Mouse (Mus musculus): ENCODE results near the gene Xlr5c. TPM values are rescaled to one million over a fixed set of nuclear protein-coding genes. Genes with fewer than 3 reads are reported as not detected.
"Not testable (repeated sequence)": the region's sequence is repeated elsewhere in the genome, so short reads cannot be mapped to it uniquely, and the experiment has no call there.

Gene Xlr5c
- not detected in 2 replicates for polyA plus RNA-seq (2015; fragmentation: Nextera tagmentation; extraction: Ambion mirVana)

GRCm38 (mm10) chrX:73292876-73293275 lies at the start of gene Xlr5c, which contains the start of gene Xlr5a:
Gene Xlr5c, minus strand, starts transcription at chrX:73292976.
Gene Xlr5a, minus strand, starts transcription at chrX:73292976.
- not testable (repeated sequence) for H3K9ac ChIP-seq; H3K36me3 ChIP-seq (replicated peaks); H3K27me3 ChIP-seq; H3K4me1 ChIP-seq (replicated peaks); H3K27ac ChIP-seq (replicated peaks); H3K9me3 ChIP-seq (replicated peaks); H3K4me3 ChIP-seq (replicated peaks); ATAC-seq (ENCODE audit: insufficient read depth); H3K4me2 ChIP-seq
- WGBS (ENCODE audit: insufficient replicate concordance): 84% methylated on average over 15 of the region's 17 CpGs

DNA sequence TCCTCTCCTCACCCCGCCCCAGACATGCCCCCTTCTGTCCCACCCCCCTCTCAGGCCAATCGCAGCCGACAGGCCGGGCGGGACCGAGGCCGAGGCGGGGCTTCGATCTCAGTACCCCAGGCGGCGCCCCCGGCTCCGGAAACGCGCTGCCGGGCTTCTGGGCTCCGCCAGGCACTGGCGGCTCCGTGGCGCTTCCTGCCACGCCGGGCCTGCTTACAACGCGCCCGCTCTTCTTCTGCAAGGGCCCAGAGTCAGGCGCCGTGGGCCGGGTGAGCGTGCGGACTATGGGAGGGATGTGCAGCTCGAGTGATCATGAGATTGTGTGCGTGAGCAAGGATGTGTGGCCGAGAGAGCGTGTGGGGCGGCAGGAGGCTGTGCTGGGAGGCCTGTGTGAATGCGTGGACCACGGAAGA lies 49.7 kb upstream of the Xlr5c start, which contains the start of gene Zfp275:
Zfp275 (plus strand) TSS at position 139 of the 413 bp plus-strand sequence.
- 14% methylated on average over 37 of the region's 37 CpGs for WGBS (ENCODE audit: insufficient replicate concordance)
- no peak within 1 kb of the TSS for H3K27ac ChIP-seq (replicated peaks)
- peak; percentile 89 for ATAC-seq (ENCODE audit: insufficient read depth)

GRCm38 (mm10) chrX:73342068-73342467 lies 49.3 kb upstream of the Xlr5c start:
- Histone ChIP-seq H3K9me3 (replicated peaks) (no peaks in the 10 kb centered on the region), H3K4me2 (peak overlapping the region; percentile 68), H3K4me3 (replicated peaks) (no peak overlapping the region), H3K36me3 (replicated peaks) (no peaks in the 10 kb centered on the region), H3K4me1 (replicated peaks) (peaks cover 14% of the 10 kb centered on the region), H3K9ac (no peak overlapping the region), H3K27ac (replicated peaks) (no peak overlapping the region), H3K27me3 (no peaks in the 10 kb centered on the region)
- WGBS (ENCODE audit: insufficient replicate concordance): 35% methylated on average over 3 of the region's 3 CpGs
- ATAC-seq (ENCODE audit: insufficient read depth): no peak

More for the DNA sequence above, 49.7 kb upstream of the Xlr5c start, which contains the start of gene Zfp275:
- H3K4me3 ChIP-seq (replicated peaks): peak within 1 kb of the TSS; percentile 61
- peak within 1 kb of the TSS; percentile 68 for H3K4me2 ChIP-seq
- peaks cover 14% of the 10 kb centered on the region for H3K4me1 ChIP-seq (replicated peaks)
- H3K9me3 ChIP-seq (replicated peaks): no peaks in the 10 kb centered on the region
- no peaks in the 10 kb centered on the region for H3K27me3 ChIP-seq
- H3K36me3 ChIP-seq (replicated peaks): no peaks in the 10 kb centered on the region
- peak within 1 kb of the TSS; percentile 54 for H3K9ac ChIP-seq

GRCm38 (mm10) chrX:73341473-73341872 lies 48.7 kb upstream of the Xlr5c start:
- Histone ChIP-seq H3K4me2 (no peak overlapping the region), H3K27ac (replicated peaks) (no peak overlapping the region), H3K27me3 (peaks cover 4% of the 10 kb centered on the region; the same call in 1 of the 2 replicates)

DNA sequence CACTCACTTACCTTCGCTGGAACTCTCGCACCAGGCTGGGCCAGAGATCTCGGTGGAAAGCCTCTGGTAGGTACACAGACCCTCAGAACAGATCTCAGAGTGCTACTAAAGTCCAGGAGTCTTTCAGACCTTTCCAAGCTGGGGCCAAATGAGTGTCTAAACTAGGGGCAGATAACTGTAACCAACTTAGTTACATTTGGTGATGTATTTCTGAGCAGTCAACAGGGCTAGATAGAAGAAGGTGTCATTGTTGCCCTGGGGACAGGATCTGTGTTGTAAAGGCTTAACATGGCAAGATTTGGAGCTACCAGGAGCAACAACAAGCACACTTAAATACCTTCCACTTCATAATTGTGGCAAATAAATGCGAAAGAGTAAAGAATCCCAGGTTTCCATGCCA lies 44.0 kb upstream of the Xlr5c start, which contains the start of gene Gm45015:
Gm45015 (minus strand) TSS at position 101 of the 400 bp plus-strand sequence.
- Histone ChIP-seq H3K9me3 (replicated peaks) (no peaks in the 10 kb centered on the region), H3K9ac (no peak within 1 kb of the TSS), H3K27me3 (peaks cover 4% of the 10 kb centered on the region; the same call in 1 of the 2 replicates), H3K36me3 (replicated peaks) (no peaks in the 10 kb centered on the region), H3K4me2 (no peak within 1 kb of the TSS), H3K4me3 (replicated peaks) (no peak within 1 kb of the TSS), H3K4me1 (replicated peaks) (no peaks in the 10 kb centered on the region), H3K27ac (replicated peaks) (no peak within 1 kb of the TSS)
- 65% methylated on average over 4 of the region's 4 CpGs for WGBS (ENCODE audit: insufficient replicate concordance)
- no peak for ATAC-seq (ENCODE audit: insufficient read depth)

More at GRCm38 (mm10) chrX:73341473-73341872, 48.7 kb upstream of the Xlr5c start:
- Histone ChIP-seq H3K4me3 (replicated peaks) (no peak overlapping the region), H3K9ac (no peak overlapping the region), H3K4me1 (replicated peaks) (peaks cover 14% of the 10 kb centered on the region), H3K9me3 (replicated peaks) (no peaks in the 10 kb centered on the region), H3K36me3 (replicated peaks) (no peaks in the 10 kb centered on the region)
- WGBS (ENCODE audit: insufficient replicate concordance): 11% methylated on average over 1 of the region's 1 CpGs
- ATAC-seq (ENCODE audit: insufficient read depth): no peak

DNA sequence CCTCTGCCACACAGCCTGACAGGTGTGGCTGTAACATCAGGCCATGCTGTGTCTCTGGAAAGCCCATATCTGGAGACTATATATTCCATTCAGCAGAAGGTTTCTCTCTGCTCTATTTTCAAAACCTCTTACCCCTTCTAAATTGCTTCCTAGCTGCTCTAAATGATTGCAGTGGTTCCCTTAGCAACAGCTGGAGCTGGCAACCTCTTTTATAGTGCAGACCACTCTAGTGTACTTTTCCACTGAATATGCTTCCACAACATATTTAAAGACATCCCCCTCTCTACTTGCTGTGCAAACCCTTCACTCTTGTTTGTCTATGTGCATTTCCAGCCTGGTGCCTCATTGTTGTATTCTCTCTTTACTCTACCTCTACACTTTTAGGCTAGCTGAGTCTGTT lies 40.8 kb upstream of the Xlr5c start:
- no peak overlapping the region for H3K4me2 ChIP-seq
- H3K27ac ChIP-seq (replicated peaks): no peak overlapping the region
- no peaks in the 10 kb centered on the region for H3K4me1 ChIP-seq (replicated peaks)
- no peak overlapping the region for H3K9ac ChIP-seq
- H3K4me3 ChIP-seq (replicated peaks): no peak overlapping the region
- H3K9me3 ChIP-seq (replicated peaks): no peaks in the 10 kb centered on the region
- ATAC-seq (ENCODE audit: insufficient read depth): no peak
- H3K27me3 ChIP-seq: peaks cover 4% of the 10 kb centered on the region
- H3K36me3 ChIP-seq (replicated peaks): no peaks in the 10 kb centered on the region

- no peaks in the 10 kb centered on the region for H3K36me3 ChIP-seq (replicated peaks)
- H3K4me2 ChIP-seq: no peak overlapping the region
- no peak overlapping the region for H3K4me3 ChIP-seq (replicated peaks)
- 48% methylated on average over 2 of the region's 2 CpGs for WGBS (ENCODE audit: insufficient replicate concordance)
- H3K27ac ChIP-seq (replicated peaks): no peak overlapping the region
- H3K27me3 ChIP-seq: no peaks in the 10 kb centered on the region; the same call in 1 of the 2 replicates
- H3K9ac ChIP-seq: no peak overlapping the region
- no peaks in the 10 kb centered on the region for H3K4me1 ChIP-seq (replicated peaks)
- no peaks in the 10 kb centered on the region for H3K9me3 ChIP-seq (replicated peaks)
- no peak for ATAC-seq (ENCODE audit: insufficient read depth)
These were observed 34.4 kb upstream of the Xlr5c start for GRCm38 (mm10) chrX:73327215-73327614.

DNA sequence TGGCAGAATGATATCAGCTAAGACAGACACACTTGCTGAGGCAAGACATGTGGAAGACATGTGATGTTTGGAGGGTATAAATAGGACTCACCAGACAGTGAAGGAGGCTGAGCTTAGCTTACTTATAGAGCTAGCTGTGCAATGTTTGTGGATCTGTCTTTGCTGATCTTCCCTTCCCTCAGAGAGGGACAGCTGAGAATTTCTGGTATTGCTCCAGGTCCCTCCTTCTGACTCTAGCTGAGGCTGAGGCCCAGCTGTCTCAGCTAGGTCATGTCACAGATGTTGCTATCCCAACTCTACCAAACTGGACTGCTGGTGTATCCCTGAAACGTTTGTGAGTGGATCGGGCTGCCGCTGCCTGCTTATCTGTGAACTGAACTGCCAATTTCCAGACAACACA lies 28.3 kb upstream of the Xlr5c start:
- Histone ChIP-seq H3K27me3 (no peaks in the 10 kb centered on the region), H3K36me3 (replicated peaks) (no peaks in the 10 kb centered on the region), H3K27ac (replicated peaks) (no peak overlapping the region), H3K4me2 (no peak overlapping the region), H3K9me3 (replicated peaks) (no peaks in the 10 kb centered on the region), H3K9ac (no peak overlapping the region), H3K4me3 (replicated peaks) (no peak overlapping the region), H3K4me1 (replicated peaks) (no peaks in the 10 kb centered on the region)
- WGBS (ENCODE audit: insufficient replicate concordance): 52% methylated on average over 3 of the region's 3 CpGs
- ATAC-seq (ENCODE audit: insufficient read depth): no peak

- Histone ChIP-seq H3K4me1 (replicated peaks) (no peaks in the 10 kb centered on the region), H3K4me2 (no peak overlapping the region), H3K27ac (replicated peaks) (no peak overlapping the region), H3K9me3 (replicated peaks) (no peaks in the 10 kb centered on the region), H3K27me3 (no peaks in the 10 kb centered on the region), H3K9ac (no peak overlapping the region), H3K4me3 (replicated peaks) (no peak overlapping the region), H3K36me3 (replicated peaks) (no peaks in the 10 kb centered on the region)
- ATAC-seq (ENCODE audit: insufficient read depth): no peak
- 24% methylated on average over 3 of the region's 3 CpGs for WGBS (ENCODE audit: insufficient replicate concordance)
These were observed 19.7 kb upstream of the Xlr5c start for GRCm38 (mm10) chrX:73312522-73312921.

DNA sequence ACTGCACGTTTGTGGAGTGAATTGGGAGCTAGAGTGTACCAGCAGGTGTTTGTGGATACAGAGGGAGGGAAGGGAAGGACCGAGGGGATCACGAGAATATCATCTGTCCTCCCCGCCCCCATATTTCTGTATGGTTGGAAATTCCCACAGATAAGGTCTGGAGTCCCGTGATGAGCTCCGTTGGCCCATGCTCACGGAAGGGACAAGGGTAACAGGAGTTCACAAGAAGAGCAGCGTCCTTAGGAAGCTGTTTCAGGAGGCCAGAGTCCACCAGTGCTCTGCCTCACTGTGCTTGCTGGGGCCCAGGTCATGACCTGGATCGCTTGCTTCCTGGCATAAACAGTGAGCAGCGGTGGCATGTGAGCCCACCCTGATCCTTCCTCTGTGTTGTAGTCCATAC lies 3.0 kb upstream of the Xlr5c start:
- H3K4me2 ChIP-seq; H3K9ac ChIP-seq; H3K4me1 ChIP-seq (replicated peaks); ATAC-seq (ENCODE audit: insufficient read depth); H3K9me3 ChIP-seq (replicated peaks); H3K36me3 ChIP-seq (replicated peaks); H3K27ac ChIP-seq (replicated peaks); H3K4me3 ChIP-seq (replicated peaks); H3K27me3 ChIP-seq: not testable (repeated sequence)
- 54% methylated on average over 7 of the region's 10 CpGs for WGBS (ENCODE audit: insufficient replicate concordance)

DNA sequence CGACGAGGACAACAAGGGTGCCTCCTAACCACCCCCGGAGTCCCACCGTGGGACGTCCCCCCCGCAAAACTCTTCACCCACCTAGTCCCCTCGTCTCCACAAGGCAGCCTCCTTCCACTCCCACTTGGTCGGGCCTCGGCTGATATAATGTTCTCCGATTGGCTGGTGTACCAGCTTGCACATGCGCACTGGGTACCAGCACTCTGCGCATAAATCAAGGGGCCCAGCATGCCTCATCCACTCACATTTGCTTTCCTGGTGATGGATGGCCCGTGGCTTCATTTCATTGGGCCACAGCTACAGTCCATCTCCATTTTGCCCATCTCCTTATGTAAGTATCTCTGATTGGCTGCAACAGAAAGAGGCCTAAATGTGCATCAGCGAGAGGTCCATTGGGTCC lies 27.5 kb downstream of the Xlr5c start, which contains the start of gene Xlr3c:
Xlr3c (minus strand) TSS at position 121 of the 400 bp plus-strand sequence.
- not testable (repeated sequence) for H3K4me1 ChIP-seq (replicated peaks); H3K4me2 ChIP-seq; ATAC-seq (ENCODE audit: insufficient read depth); H3K9me3 ChIP-seq (replicated peaks); H3K9ac ChIP-seq; H3K27ac ChIP-seq (replicated peaks); H3K27me3 ChIP-seq; H3K36me3 ChIP-seq (replicated peaks); H3K4me3 ChIP-seq (replicated peaks)
- 72% methylated on average over 14 of the region's 14 CpGs for WGBS (ENCODE audit: insufficient replicate concordance)

DNA sequence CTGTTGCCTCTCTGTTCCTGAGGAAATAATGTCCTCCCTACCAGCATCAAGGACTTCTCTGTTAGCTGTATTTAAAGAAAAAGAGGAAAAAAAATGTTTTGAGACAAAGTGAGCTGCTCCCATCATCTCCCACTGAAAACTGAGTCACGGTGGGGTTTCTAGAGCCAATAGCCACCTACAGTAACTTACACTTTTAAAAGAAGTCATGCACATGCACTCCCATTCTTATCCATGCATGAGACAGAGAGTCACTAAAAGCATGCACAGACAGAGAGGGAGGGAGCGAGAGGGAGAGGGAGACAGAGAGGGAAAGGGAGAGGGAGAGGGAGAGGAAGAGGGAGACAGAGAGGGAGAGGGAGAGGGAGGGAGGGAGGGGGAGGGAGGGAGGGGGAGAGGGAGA lies 30.3 kb downstream of the Xlr5c start:
- not testable (repeated sequence) for ATAC-seq (ENCODE audit: insufficient read depth)
- WGBS (ENCODE audit: insufficient replicate concordance): 50% methylated on average over 1 of the region's 2 CpGs

More for the DNA sequence above, 30.3 kb downstream of the Xlr5c start:
- not testable (repeated sequence) for H3K4me1 ChIP-seq (replicated peaks); H3K4me3 ChIP-seq (replicated peaks); H3K36me3 ChIP-seq (replicated peaks); H3K9me3 ChIP-seq (replicated peaks); H3K4me2 ChIP-seq; H3K27ac ChIP-seq (replicated peaks); H3K9ac ChIP-seq; H3K27me3 ChIP-seq

Data from liver, embryonic 15.5 days (tissue).